Mouse (Mus musculus): Measurements from ENCODE around the gene Ywhag. TPM values are rescaled to one million over a fixed set of nuclear protein-coding genes. Genes with fewer than 3 reads are reported as not detected.

Gene Ywhag
- polyA plus RNA-seq, 1 experiment, result 244 TPM

GRCm38 (mm10) chr5:135910813-135911212 lies 23.6 kb downstream of the Ywhag start:
- no peak overlapping the region for H3ac ChIP-seq (ENCODE audit: control insufficient read depth, insufficient read length)
- peaks cover 38% of the 10 kb centered on the region for H3K36me3 ChIP-seq (ENCODE audit: control insufficient read depth, insufficient read depth)
- no peak overlapping the region for H3K4me2 ChIP-seq (ENCODE audit: low read depth)
- peaks cover 90% of the 10 kb centered on the region for H3K79me2 ChIP-seq (ENCODE audit: control insufficient read depth, insufficient read depth)
- no peaks in the 10 kb centered on the region for H3K27me3 ChIP-seq (ENCODE audit: control insufficient read depth, insufficient read depth, insufficient read length)
- TF ChIP-seq MYOD1 (IDR thresholded peaks at IDR 0.05; ENCODE audit: control insufficient read depth in 1 of 3, insufficient read length in 2 of 3, low read depth in 2 of 3) (no peak), POLR2A (IDR thresholded peaks at IDR 0.05; ENCODE audit: insufficient read length, low read depth) (no peak), TCF3 (IDR thresholded peaks at IDR 0.05; ENCODE audit: insufficient read length, low read depth) (no peak), REST (IDR thresholded peaks at IDR 0.05; ENCODE audit: insufficient read depth, insufficient read length) (no peak), POLR2AphosphoS2 (IDR thresholded peaks at IDR 0.05; ENCODE audit: insufficient read length, low read depth) (peak; percentile 35), MYOG (IDR thresholded peaks at IDR 0.05; ENCODE audit: control insufficient read depth in 1 of 3, insufficient read depth in 1 of 3, insufficient read length in 2 of 3, low read depth in 2 of 3) (no peak)
- H3K4me3 ChIP-seq, result no peak overlapping the region

- Histone ChIP-seq H3K79me2 (ENCODE audit: control insufficient read depth, insufficient read depth) (peaks cover 79% of the 10 kb centered on the region), H3K4me3 (no peak overlapping the region), H3K4me2 (ENCODE audit: low read depth) (no peak overlapping the region), H3K36me3 (ENCODE audit: control insufficient read depth, insufficient read depth) (peaks cover 38% of the 10 kb centered on the region), H3ac (ENCODE audit: control insufficient read depth, insufficient read length) (no peak overlapping the region), H3K27me3 (ENCODE audit: control insufficient read depth, insufficient read depth, insufficient read length) (no peaks in the 10 kb centered on the region)
- TF ChIP-seq POLR2A (IDR thresholded peaks at IDR 0.05; ENCODE audit: insufficient read length, low read depth), result no peak
- TF ChIP-seq POLR2AphosphoS2 (IDR thresholded peaks at IDR 0.05; ENCODE audit: insufficient read length, low read depth), result peak; percentile 44
Observed at GRCm38 (mm10) chr5:135909646-135910045, 24.8 kb downstream of the Ywhag start.

GRCm38 (mm10) chr5:135908989-135909388 lies 25.4 kb downstream of the Ywhag start:
- TF ChIP-seq USF1 (IDR thresholded peaks at IDR 0.05; ENCODE audit: low read depth), result no peak
- TF ChIP-seq CEBPB (IDR thresholded peaks at IDR 0.05; ENCODE audit: insufficient read depth, poor library complexity, severe bottlenecking), result no peak
- TF ChIP-seq REST (IDR thresholded peaks at IDR 0.05; ENCODE audit: insufficient read depth, insufficient read length), result no peak
- no peak for TF ChIP-seq MYOD1 (IDR thresholded peaks at IDR 0.05; ENCODE audit: control insufficient read depth in 1 of 3, insufficient read length in 2 of 3, low read depth in 2 of 3)
- no peak for TF ChIP-seq E2F4 (IDR thresholded peaks at IDR 0.05; ENCODE audit: insufficient read depth)
- no peak for TF ChIP-seq MAX (IDR thresholded peaks at IDR 0.05; ENCODE audit: low read depth)
- TF ChIP-seq POLR2A (IDR thresholded peaks at IDR 0.05; ENCODE audit: insufficient read length, low read depth), result no peak
- no peak for TF ChIP-seq SRF (IDR thresholded peaks at IDR 0.05; ENCODE audit: control insufficient read depth, insufficient read length, low read depth)
- no peak for TF ChIP-seq MYOG (IDR thresholded peaks at IDR 0.05; ENCODE audit: control insufficient read depth in 1 of 3, insufficient read depth in 1 of 3, insufficient read length in 2 of 3, low read depth in 2 of 3)
- no peak for TF ChIP-seq TCF12 (IDR thresholded peaks at IDR 0.05; ENCODE audit: insufficient read depth, poor library complexity, severe bottlenecking)
- TF ChIP-seq POLR2AphosphoS2 (IDR thresholded peaks at IDR 0.05; ENCODE audit: insufficient read length, low read depth), result no peak
- TF ChIP-seq TCF3 (IDR thresholded peaks at IDR 0.05; ENCODE audit: insufficient read length, low read depth), result no peak
- H3K4me2 ChIP-seq (ENCODE audit: low read depth), result no peak overlapping the region
- H3K79me2 ChIP-seq (ENCODE audit: control insufficient read depth, insufficient read depth), result peaks cover 72% of the 10 kb centered on the region
- no peak overlapping the region for H3K4me3 ChIP-seq
- H3K27me3 ChIP-seq (ENCODE audit: control insufficient read depth, insufficient read depth, insufficient read length), result no peaks in the 10 kb centered on the region
- H3K36me3 ChIP-seq (ENCODE audit: control insufficient read depth, insufficient read depth), result peaks cover 38% of the 10 kb centered on the region
- no peak overlapping the region for H3ac ChIP-seq (ENCODE audit: control insufficient read depth, insufficient read length)

- Histone ChIP-seq H3ac (ENCODE audit: control insufficient read depth, insufficient read length) (no peak overlapping the region), H3K4me2 (ENCODE audit: low read depth) (no peak overlapping the region), H3K4me3 (no peak overlapping the region), H3K27me3 (ENCODE audit: control insufficient read depth, insufficient read depth, insufficient read length) (no peaks in the 10 kb centered on the region), H3K79me2 (ENCODE audit: control insufficient read depth, insufficient read depth) (peaks cover 64% of the 10 kb centered on the region), H3K36me3 (ENCODE audit: control insufficient read depth, insufficient read depth) (peaks cover 38% of the 10 kb centered on the region)
- no peak for TF ChIP-seq SRF (IDR thresholded peaks at IDR 0.05; ENCODE audit: control insufficient read depth, insufficient read length, low read depth)
- TF ChIP-seq POLR2A (IDR thresholded peaks at IDR 0.05; ENCODE audit: insufficient read length, low read depth), result no peak
- TF ChIP-seq MYOG (IDR thresholded peaks at IDR 0.05; ENCODE audit: control insufficient read depth in 1 of 3, insufficient read depth in 1 of 3, insufficient read length in 2 of 3, low read depth in 2 of 3), result no peak
- no peak for TF ChIP-seq REST (IDR thresholded peaks at IDR 0.05; ENCODE audit: insufficient read depth, insufficient read length)
- no peak for TF ChIP-seq CEBPB (IDR thresholded peaks at IDR 0.05; ENCODE audit: insufficient read depth, poor library complexity, severe bottlenecking)
- TF ChIP-seq POLR2AphosphoS2 (IDR thresholded peaks at IDR 0.05; ENCODE audit: insufficient read length, low read depth), result no peak
- TF ChIP-seq MYOD1 (IDR thresholded peaks at IDR 0.05; ENCODE audit: control insufficient read depth in 1 of 3, insufficient read length in 2 of 3, low read depth in 2 of 3), result no peak
- TF ChIP-seq TCF3 (IDR thresholded peaks at IDR 0.05; ENCODE audit: insufficient read length, low read depth), result no peak
- TF ChIP-seq USF1 (IDR thresholded peaks at IDR 0.05; ENCODE audit: low read depth), result no peak
- TF ChIP-seq E2F4 (IDR thresholded peaks at IDR 0.05; ENCODE audit: insufficient read depth), result no peak
- TF ChIP-seq MAX (IDR thresholded peaks at IDR 0.05; ENCODE audit: low read depth), result no peak
Observed at GRCm38 (mm10) chr5:135908185-135908584, 26.2 kb downstream of the Ywhag start.

GRCm38 (mm10) chr5:135907256-135907655 lies 27.2 kb downstream of the Ywhag start:
- Histone ChIP-seq H3ac (ENCODE audit: control insufficient read depth, insufficient read length) (no peak overlapping the region), H3K4me3 (no peak overlapping the region), H3K27me3 (ENCODE audit: control insufficient read depth, insufficient read depth, insufficient read length) (no peaks in the 10 kb centered on the region), H3K79me2 (ENCODE audit: control insufficient read depth, insufficient read depth) (peaks cover 55% of the 10 kb centered on the region), H3K4me2 (ENCODE audit: low read depth) (peak overlapping the region; percentile 37), H3K36me3 (ENCODE audit: control insufficient read depth, insufficient read depth) (peaks cover 38% of the 10 kb centered on the region)
- TF ChIP-seq MYOD1 (IDR thresholded peaks at IDR 0.05; ENCODE audit: control insufficient read depth in 1 of 3, insufficient read length in 2 of 3, low read depth in 2 of 3) (peak in 2 of 3 experiments; percentile 15 to 57), E2F4 (IDR thresholded peaks at IDR 0.05; ENCODE audit: insufficient read depth) (no peak), POLR2AphosphoS2 (IDR thresholded peaks at IDR 0.05; ENCODE audit: insufficient read length, low read depth) (no peak), MAX (IDR thresholded peaks at IDR 0.05; ENCODE audit: low read depth) (no peak), CEBPB (IDR thresholded peaks at IDR 0.05; ENCODE audit: insufficient read depth, poor library complexity, severe bottlenecking) (no peak), MYOG (IDR thresholded peaks at IDR 0.05; ENCODE audit: control insufficient read depth in 1 of 3, insufficient read depth in 1 of 3, insufficient read length in 2 of 3, low read depth in 2 of 3) (peak in 2 of 3 experiments; percentile 24 to 58), TCF3 (IDR thresholded peaks at IDR 0.05; ENCODE audit: insufficient read length, low read depth) (no peak), USF1 (IDR thresholded peaks at IDR 0.05; ENCODE audit: low read depth) (no peak), REST (IDR thresholded peaks at IDR 0.05; ENCODE audit: insufficient read depth, insufficient read length) (no peak), POLR2A (IDR thresholded peaks at IDR 0.05; ENCODE audit: insufficient read length, low read depth) (no peak), TCF12 (IDR thresholded peaks at IDR 0.05; ENCODE audit: insufficient read depth, poor library complexity, severe bottlenecking) (no peak), SRF (IDR thresholded peaks at IDR 0.05; ENCODE audit: control insufficient read depth, insufficient read length, low read depth) (no peak)
